Mouse (Mus musculus): Measurements from ENCODE around the gene Gla. TPM values are rescaled to one million over a fixed set of nuclear protein-coding genes. Genes with fewer than 3 reads are reported as not detected.

Gene Gla
- 4.0 and 4.5 TPM in 2 replicates for polyA plus RNA-seq (2015; fragmentation: Nextera tagmentation; extraction: Ambion mirVana)

- Histone ChIP-seq H3K9ac (peak within 1 kb of the TSS; percentile 72), H3K4me2 (peak within 1 kb of the TSS; percentile 63), H3K9me3 (no peaks in the 10 kb centered on the region), H3K27ac (peak within 1 kb of the TSS; percentile 95), H3K4me1 (peaks cover 4% of the 10 kb centered on the region), H3K27me3 (peaks cover 3% of the 10 kb centered on the region; the same call in 1 of the 2 replicates), H3K4me3 (peak within 1 kb of the TSS; percentile 53), H3K36me3 (no peaks in the 10 kb centered on the region)
- WGBS: 22% methylated on average over 33 of the region's 33 CpGs
- ATAC-seq (ENCODE audit: insufficient number of reproducible peaks, insufficient read depth, low FRiP score, low TSS enrichment, low read depth): peak; percentile 98
These were observed at the start of gene Gla, which contains the start of gene Hnrnph2 for GRCm38 (mm10) chrX:134600659-134601379. Gla (minus strand) TSS chrX:134601125. Hnrnph2 (plus strand) TSS chrX:134601179.

GRCm38 (mm10) chrX:134648031-134648692 is 47.2 kb upstream of the Gla start:
- H3K9me3 ChIP-seq: no peaks in the 10 kb centered on the region
- H3K4me1 ChIP-seq: no peaks in the 10 kb centered on the region
- no peak for ATAC-seq (ENCODE audit: insufficient number of reproducible peaks, insufficient read depth, low FRiP score, low TSS enrichment, low read depth)
- no peaks in the 10 kb centered on the region for H3K27me3 ChIP-seq
- H3K36me3 ChIP-seq: no peaks in the 10 kb centered on the region
- no peak overlapping the region for H3K4me2 ChIP-seq
- H3K27ac ChIP-seq: no peak overlapping the region
- H3K4me3 ChIP-seq: no peak overlapping the region
- H3K9ac ChIP-seq: no peak overlapping the region
- 20% methylated on average over 11 of the region's 11 CpGs for WGBS

- no peaks in the 10 kb centered on the region for H3K4me1 ChIP-seq
- H3K36me3 ChIP-seq: no peaks in the 10 kb centered on the region
- H3K27me3 ChIP-seq: no peaks in the 10 kb centered on the region
- no peak overlapping the region for H3K27ac ChIP-seq
- H3K9me3 ChIP-seq: no peaks in the 10 kb centered on the region
- no peak overlapping the region for H3K9ac ChIP-seq
- no peak overlapping the region for H3K4me3 ChIP-seq
- WGBS: 61% methylated on average over 8 of the region's 8 CpGs
- no peak overlapping the region for H3K4me2 ChIP-seq
- ATAC-seq (ENCODE audit: insufficient number of reproducible peaks, insufficient read depth, low FRiP score, low TSS enrichment, low read depth): no peak
These were observed 46.5 kb upstream of the Gla start for GRCm38 (mm10) chrX:134647421-134647820.

- no peak for ATAC-seq (ENCODE audit: insufficient number of reproducible peaks, insufficient read depth, low FRiP score, low TSS enrichment, low read depth)
- H3K9ac ChIP-seq: no peak overlapping the region
- WGBS: 80% methylated on average over 1 of the region's 1 CpGs
These were observed 45.4 kb upstream of the Gla start for GRCm38 (mm10) chrX:134646338-134646737.

GRCm38 (mm10) chrX:134641000-134641760 is 40.3 kb upstream of the Gla start:
- Histone ChIP-seq H3K9ac (no peak overlapping the region), H3K36me3 (no peaks in the 10 kb centered on the region), H3K9me3 (no peaks in the 10 kb centered on the region), H3K27ac (no peak overlapping the region), H3K4me3 (no peak overlapping the region), H3K27me3 (peaks cover 7% of the 10 kb centered on the region; the same call in 1 of the 2 replicates), H3K4me2 (no peak overlapping the region), H3K4me1 (no peaks in the 10 kb centered on the region)
- 65% methylated on average over 10 of the region's 10 CpGs for WGBS
- no peak for ATAC-seq (ENCODE audit: insufficient number of reproducible peaks, insufficient read depth, low FRiP score, low TSS enrichment, low read depth)

More at GRCm38 (mm10) chrX:134646338-134646737, 45.4 kb upstream of the Gla start:
- H3K27me3 ChIP-seq: no peaks in the 10 kb centered on the region
- no peak overlapping the region for H3K4me2 ChIP-seq
- no peaks in the 10 kb centered on the region for H3K9me3 ChIP-seq
- no peak overlapping the region for H3K4me3 ChIP-seq
- H3K4me1 ChIP-seq: no peaks in the 10 kb centered on the region
- H3K27ac ChIP-seq: no peak overlapping the region
- H3K36me3 ChIP-seq: no peaks in the 10 kb centered on the region

- no peak overlapping the region for H3K4me3 ChIP-seq
- no peak overlapping the region for H3K4me2 ChIP-seq
- ATAC-seq (ENCODE audit: insufficient number of reproducible peaks, insufficient read depth, low FRiP score, low TSS enrichment, low read depth): no peak
- H3K9ac ChIP-seq: no peak overlapping the region
- H3K27me3 ChIP-seq: peaks cover 14% of the 10 kb centered on the region; the same call in 1 of the 2 replicates
- H3K4me1 ChIP-seq: no peaks in the 10 kb centered on the region
- no peaks in the 10 kb centered on the region for H3K36me3 ChIP-seq
- no peaks in the 10 kb centered on the region for H3K9me3 ChIP-seq
- WGBS: 55% methylated on average over 3 of the region's 3 CpGs
- no peak overlapping the region for H3K27ac ChIP-seq
These were observed 34.9 kb upstream of the Gla start for GRCm38 (mm10) chrX:134635860-134636259.

- Histone ChIP-seq H3K4me1 (no peaks in the 10 kb centered on the region), H3K9ac (no peak overlapping the region), H3K36me3 (no peaks in the 10 kb centered on the region), H3K27me3 (0 out of 2 replicates have a peak, but pooled peaks cover 9% of the 10 kb centered on the region), H3K9me3 (no peaks in the 10 kb centered on the region), H3K4me3 (no peak overlapping the region), H3K27ac (no peak overlapping the region), H3K4me2 (no peak overlapping the region)
- no peak for ATAC-seq (ENCODE audit: insufficient number of reproducible peaks, insufficient read depth, low FRiP score, low TSS enrichment, low read depth)
- WGBS: 45% methylated on average over 3 of the region's 3 CpGs
These were observed 34.2 kb upstream of the Gla start for GRCm38 (mm10) chrX:134635111-134635510.

- Histone ChIP-seq H3K4me1 (no peaks in the 10 kb centered on the region), H3K9ac (no peak overlapping the region), H3K4me3 (no peak overlapping the region), H3K27me3 (peaks cover 9% of the 10 kb centered on the region; the same call in 1 of the 2 replicates), H3K36me3 (no peaks in the 10 kb centered on the region), H3K27ac (no peak overlapping the region), H3K9me3 (no peaks in the 10 kb centered on the region), H3K4me2 (no peak overlapping the region)
- WGBS: 83% methylated on average over 5 of the region's 5 CpGs
- no peak for ATAC-seq (ENCODE audit: insufficient number of reproducible peaks, insufficient read depth, low FRiP score, low TSS enrichment, low read depth)
These were observed 31.8 kb upstream of the Gla start for GRCm38 (mm10) chrX:134632710-134633109.

- 85% methylated on average over 2 of the region's 2 CpGs for WGBS
- no peaks in the 10 kb centered on the region for H3K36me3 ChIP-seq
- no peak overlapping the region for H3K4me2 ChIP-seq
- H3K27me3 ChIP-seq: peaks cover 7% of the 10 kb centered on the region; the same call in 1 of the 2 replicates
- H3K9ac ChIP-seq: no peak overlapping the region
- H3K4me3 ChIP-seq: no peak overlapping the region
- no peaks in the 10 kb centered on the region for H3K4me1 ChIP-seq
- ATAC-seq (ENCODE audit: insufficient number of reproducible peaks, insufficient read depth, low FRiP score, low TSS enrichment, low read depth): no peak
- no peaks in the 10 kb centered on the region for H3K9me3 ChIP-seq
- no peak overlapping the region for H3K27ac ChIP-seq
These were observed 27.3 kb upstream of the Gla start for GRCm38 (mm10) chrX:134628200-134628599.

- Histone ChIP-seq H3K4me1 (no peaks in the 10 kb centered on the region), H3K27me3 (peaks cover 10% of the 10 kb centered on the region; the same call in 1 of the 2 replicates), H3K9me3 (no peaks in the 10 kb centered on the region), H3K27ac (no peak overlapping the region), H3K9ac (no peak overlapping the region), H3K4me2 (no peak overlapping the region), H3K4me3 (no peak overlapping the region), H3K36me3 (no peaks in the 10 kb centered on the region)
- 88% methylated on average over 4 of the region's 4 CpGs for whole genome bisulfite sequencing
- no peak for ATAC-seq (ENCODE audit: insufficient number of reproducible peaks, insufficient read depth, low FRiP score, low TSS enrichment, low read depth)
These were observed 22.4 kb upstream of the Gla start for GRCm38 (mm10) chrX:134623350-134623749.

GRCm38 (mm10) chrX:134621685-134622084 is 20.8 kb upstream of the Gla start:
- Histone ChIP-seq H3K4me3 (no peak overlapping the region), H3K9ac (no peak overlapping the region), H3K9me3 (no peaks in the 10 kb centered on the region), H3K27ac (no peak overlapping the region), H3K27me3 (peaks cover 9% of the 10 kb centered on the region), H3K36me3 (no peaks in the 10 kb centered on the region), H3K4me1 (no peaks in the 10 kb centered on the region), H3K4me2 (no peak overlapping the region)
- WGBS: 63% methylated on average over 3 of the region's 3 CpGs
- no peak for ATAC-seq (ENCODE audit: insufficient number of reproducible peaks, insufficient read depth, low FRiP score, low TSS enrichment, low read depth)

Data from embryonic facial prominence, embryonic 13.5 days (tissue).